Mouse (Mus musculus): ENCODE results near the gene Camta2.

The Camta2 gene

DNA sequence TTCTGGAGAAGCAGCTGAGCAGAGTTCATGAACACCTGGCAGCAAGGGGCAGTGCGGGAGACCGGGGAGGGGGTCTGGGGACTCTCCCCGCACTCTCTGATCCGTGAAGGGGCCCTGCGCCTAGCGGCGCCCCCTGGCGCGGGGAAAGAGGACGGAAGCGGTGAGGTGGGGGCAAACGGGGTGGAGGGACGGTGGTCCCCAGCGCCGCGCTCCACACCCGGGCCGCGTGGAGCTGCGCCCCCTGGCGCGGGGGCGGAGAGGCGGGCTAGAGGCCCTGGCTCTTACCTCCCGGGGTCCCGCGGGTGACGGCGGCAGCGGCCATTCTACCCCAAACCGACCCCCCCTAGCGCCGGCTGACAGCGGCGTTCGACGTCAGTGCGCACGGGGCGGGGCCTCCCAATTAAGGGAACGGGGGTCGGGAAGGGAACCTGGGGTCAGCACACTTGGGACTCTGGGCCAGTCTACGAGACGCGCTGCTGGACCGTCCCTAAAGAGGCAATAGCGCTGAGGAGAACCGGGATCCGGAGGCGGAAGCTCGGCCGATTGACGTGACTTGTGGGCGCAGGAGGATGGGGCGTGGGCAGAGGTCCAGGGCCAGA lies at the start of gene Camta2:
TSS of gene Camta2 (minus strand) at position 505 of the 599 bp plus-strand sequence.
- peak; percentile 79 for DNase-seq (ENCODE audit: low read depth)

DNA sequence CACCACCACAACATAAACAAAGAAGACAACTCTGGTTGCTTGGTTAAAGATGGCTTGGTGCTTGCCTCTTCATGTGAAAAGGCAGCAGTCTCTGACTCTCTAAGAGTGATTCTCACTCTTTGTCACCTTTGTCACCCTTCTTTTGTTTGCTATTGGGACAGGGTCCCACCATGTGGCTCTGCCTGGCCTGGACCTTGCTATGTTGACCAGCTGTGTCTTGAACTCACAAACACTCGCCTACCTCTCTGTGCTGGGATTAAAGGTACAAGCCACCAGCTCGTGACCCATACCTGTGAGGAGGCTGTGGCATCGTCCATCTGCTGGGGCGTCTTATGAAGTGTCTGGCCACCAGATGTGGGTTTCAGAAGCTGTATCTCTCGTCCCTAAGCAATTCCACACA lies 45.4 kb upstream of the Camta2 start:
- no peak for DNase-seq (ENCODE audit: low read depth)

DNA sequence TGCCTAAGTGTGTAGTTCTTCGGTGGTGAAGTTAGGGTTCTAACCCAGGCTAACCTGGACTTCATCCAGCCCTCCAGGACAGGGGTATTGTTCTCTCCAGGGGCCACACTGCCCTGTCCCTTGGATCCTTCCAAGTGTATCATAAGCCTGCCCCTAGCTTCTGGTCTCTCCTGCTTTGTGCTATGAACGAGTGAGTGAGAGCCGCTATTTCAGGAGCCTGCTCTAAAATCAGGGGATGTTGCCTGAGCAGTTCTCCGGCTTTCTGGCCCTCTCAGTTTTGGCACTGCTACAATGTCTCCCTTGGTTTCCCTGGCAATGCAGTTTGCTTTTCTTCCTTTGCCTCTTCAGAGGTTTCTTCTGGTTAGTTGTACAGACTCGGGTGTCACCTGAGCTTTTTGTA lies 43.3 kb upstream of the Camta2 start:
- no peak for DNase-seq (ENCODE audit: low read depth)

- no peak for DNase-seq (ENCODE audit: low read depth)
Observed at GRCm38 (mm10) chr11:70730427-70731038, 42.6 kb upstream of the Camta2 start.

- DNase-seq (ENCODE audit: low read depth), result no peak
Observed at GRCm38 (mm10) chr11:70727385-70727784, 39.5 kb upstream of the Camta2 start.

- DNase-seq (ENCODE audit: low read depth), result no peak
Observed at GRCm38 (mm10) chr11:70726585-70726984, 38.7 kb upstream of the Camta2 start.

- DNase-seq (ENCODE audit: low read depth), result no peak
Observed at GRCm38 (mm10) chr11:70724706-70725105, 36.8 kb upstream of the Camta2 start.

DNA sequence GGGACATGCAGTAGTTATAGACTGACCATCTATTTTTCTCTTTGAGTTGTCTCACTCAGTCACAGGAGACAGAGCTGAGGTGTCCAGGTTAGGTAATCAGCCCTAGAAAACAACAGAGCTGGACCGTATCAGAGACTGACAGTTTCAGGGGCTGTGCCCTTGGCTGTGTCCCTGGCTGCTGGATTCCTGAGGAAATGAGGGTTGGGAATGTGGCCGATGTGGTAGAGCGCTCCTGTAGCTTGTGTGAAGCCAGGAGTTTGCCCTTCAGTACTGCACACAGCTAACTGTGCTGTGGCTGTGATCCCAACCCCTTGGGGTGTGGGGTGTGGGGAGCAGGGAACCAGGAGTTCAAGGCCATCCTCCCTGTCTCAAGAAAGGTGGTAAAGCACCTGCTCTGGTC lies 33.2 kb upstream of the Camta2 start:
- DNase-seq (ENCODE audit: low read depth), result no peak

GRCm38 (mm10) chr11:70720567-70720966 lies 32.7 kb upstream of the Camta2 start:
- no peak for DNase-seq (ENCODE audit: low read depth)

- no peak for DNase-seq (ENCODE audit: low read depth)
Observed at GRCm38 (mm10) chr11:70718481-70718880, 30.6 kb upstream of the Camta2 start.

DNA sequence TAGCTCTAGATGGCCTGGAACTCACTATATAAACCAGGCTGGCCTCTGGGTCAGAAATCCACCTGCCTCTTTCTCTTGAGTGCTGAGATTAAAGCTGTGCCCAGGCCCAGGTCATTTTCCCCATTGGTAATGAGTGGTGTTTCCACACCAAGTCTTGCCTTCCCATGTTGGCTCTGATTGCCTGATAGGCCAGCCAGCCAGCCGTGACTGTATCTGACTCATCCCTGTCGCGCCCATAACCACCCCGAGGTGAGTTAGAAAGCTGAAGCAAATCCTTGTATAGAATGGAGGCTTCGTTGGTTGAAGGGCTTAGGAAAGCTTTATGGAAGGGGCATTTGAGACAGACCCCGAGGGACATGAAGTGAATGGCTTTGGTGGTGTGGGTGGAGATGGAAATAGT lies 27.9 kb upstream of the Camta2 start:
- no peak for DNase-seq (ENCODE audit: low read depth)

DNA sequence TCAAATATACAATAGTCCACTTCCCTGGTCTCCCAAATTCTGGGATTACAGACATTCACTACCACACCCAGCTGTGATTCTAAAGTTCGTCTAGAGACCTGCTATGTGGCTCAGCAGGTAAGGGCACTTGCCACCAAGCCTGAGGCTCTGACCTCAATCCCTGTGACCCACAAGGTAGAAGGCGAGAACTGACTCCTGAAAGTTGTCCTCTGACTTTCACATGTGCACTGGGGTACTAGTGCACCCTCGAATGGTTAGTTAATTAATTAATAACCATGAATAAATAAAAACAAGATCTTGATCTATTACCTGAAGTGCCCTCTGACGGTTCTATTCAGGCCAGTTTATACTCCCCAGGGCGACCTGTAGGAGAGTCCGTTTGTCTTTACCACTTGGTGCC lies 25.3 kb upstream of the Camta2 start:
- DNase-seq (ENCODE audit: low read depth), result no peak

- no peak for DNase-seq (ENCODE audit: low read depth)
Observed at GRCm38 (mm10) chr11:70711026-70711425, 23.1 kb upstream of the Camta2 start.

- DNase-seq (ENCODE audit: low read depth), result no peak
Observed at GRCm38 (mm10) chr11:70706127-70706526, 18.2 kb upstream of the Camta2 start.

DNA sequence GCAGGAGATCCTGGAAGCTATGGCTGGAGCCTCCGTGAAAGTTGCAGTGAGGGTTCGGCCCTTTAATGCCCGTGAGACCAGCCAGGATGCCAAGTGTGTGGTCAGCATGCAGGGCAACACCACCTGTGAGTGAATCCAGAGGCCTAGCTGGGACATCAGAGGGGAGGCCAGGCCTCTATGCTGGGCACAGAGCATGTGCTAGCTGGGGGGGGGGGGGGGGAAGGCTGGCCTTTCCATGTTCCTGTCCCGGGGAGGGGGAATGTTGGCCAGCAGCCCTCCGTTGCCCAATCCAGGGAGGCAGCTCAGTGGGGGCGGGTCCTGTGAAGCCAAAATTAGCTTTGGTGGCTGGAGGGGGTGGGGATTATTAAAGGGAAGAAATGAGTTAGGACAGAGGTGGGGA lies 14.9 kb upstream of the Camta2 start:
- DNase-seq (ENCODE audit: low read depth), result no peak

DNA sequence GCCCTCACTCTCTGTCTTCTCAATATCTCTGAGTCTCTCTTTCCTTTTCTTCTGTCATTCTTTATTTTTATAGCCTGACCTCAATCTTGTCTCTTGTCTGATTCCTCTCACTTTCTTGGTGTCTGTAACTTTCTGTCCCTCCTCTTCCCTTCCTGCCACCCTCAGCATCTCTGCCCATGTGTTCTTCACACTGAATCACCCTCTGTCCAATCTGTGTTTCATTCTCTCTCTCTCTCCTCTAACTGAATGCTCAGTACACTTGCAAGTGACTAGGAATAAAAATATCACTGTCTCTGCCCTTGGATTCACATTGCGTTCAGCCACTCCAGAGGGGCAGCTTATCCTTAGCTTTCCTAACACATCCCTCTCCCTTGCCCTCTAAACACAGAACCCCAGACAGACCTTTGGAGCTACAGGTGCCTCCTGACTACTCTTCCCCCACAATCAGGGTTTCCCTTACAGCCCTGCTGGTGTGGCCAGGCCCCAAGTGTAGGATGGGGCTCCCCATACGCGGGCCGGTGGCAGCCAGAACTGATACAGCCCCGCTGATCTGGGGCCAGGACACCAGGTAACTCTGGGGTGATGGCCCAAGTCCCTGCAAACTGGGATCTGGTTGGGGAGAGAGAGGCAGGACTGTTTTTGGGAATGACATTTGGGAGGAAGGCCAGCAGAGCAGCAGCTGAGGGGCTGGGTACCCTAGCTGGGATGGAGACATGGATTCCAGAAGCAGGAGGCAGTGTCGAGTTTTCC lies 14.3 kb upstream of the Camta2 start:
- no peak for DNase-seq (ENCODE audit: low read depth)

GRCm38 (mm10) chr11:70701221-70701955 lies 13.5 kb upstream of the Camta2 start:
- no peak for DNase-seq (ENCODE audit: low read depth)

DNA sequence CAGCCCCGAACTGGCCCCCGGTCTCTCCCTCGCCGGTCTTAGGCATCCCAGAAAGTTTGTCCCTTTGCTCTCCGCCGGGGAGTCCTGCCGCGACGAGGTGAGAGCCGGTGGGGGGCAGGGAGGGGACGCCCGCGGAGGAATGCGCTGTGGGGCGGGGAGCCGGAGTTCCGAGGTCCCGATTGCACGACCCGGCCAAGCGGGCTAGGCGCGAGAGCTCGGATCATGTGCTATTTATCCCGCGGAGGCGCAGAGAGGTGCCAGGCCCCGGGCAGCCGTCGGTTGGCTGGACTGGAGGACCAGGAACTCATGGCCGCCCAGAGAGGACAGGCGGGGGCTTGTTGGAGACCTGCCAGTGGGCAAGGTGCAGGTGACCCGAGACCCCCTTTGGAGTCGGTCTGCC lies 12.7 kb upstream of the Camta2 start:
- peak; percentile 68 for DNase-seq (ENCODE audit: low read depth)

DNA sequence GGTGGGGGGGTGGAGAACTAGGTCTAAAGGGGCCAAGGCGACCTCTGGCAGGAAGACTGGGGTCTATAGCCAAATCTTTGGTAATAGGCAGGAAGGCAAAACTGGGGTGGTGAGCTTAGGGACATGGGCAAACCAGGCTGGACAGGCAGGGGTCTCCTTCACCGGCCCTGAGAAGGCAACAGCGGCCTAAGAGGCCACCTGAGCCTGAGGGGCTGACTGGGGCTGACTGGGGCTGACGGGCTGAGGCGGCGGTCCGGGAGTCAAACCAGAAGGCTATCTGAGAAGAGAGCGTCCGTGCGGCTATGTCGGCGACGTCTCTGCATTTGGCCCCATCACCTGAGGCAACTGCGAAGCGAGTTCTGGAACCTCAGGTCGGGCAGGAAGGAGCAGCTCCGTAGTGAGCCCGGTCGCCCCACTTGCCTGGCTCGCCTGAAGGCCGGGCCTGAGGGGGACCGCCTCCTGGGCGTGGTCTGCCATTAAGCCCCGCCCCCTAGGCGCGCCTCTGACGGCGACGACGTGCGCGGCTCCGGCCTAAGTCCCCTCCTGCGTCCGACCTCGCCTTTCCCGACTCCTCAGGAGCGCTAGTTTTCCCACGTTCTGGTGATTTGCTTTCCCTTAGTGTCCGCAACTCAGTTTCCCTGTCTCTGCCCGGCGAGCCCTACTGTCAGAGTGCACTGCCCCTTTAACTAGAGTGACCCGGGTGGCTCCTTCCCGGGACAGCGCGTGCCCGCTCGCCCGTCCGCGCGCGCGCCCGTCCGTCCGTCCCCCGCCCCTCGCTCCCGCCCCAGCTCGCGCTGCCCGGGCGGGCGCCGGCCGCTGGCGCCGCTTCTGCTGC lies 12.0 kb upstream of the Camta2 start, which contains the start of the genes Inca1 and Kif1c:
TSS of gene Inca1 (minus strand) at position 434 of the 835 bp plus-strand sequence.
TSS of gene Kif1c (plus strand) at position 827 of the 835 bp plus-strand sequence.
- DNase-seq (ENCODE audit: low read depth), result peak; percentile 97

GRCm38 (mm10) chr11:70699051-70699450 lies 11.1 kb upstream of the Camta2 start:
- no peak for DNase-seq (ENCODE audit: low read depth)

- DNase-seq (ENCODE audit: low read depth), result peak; percentile 57
Observed at GRCm38 (mm10) chr11:70697376-70697775, 9.5 kb upstream of the Camta2 start.

- no peak for DNase-seq (ENCODE audit: low read depth)
Observed at GRCm38 (mm10) chr11:70693504-70693903, 5.6 kb upstream of the Camta2 start.
